Mouse (Mus musculus) frontal cortex, adult 2 months (tissue): ENCODE data around the gene Srgap3. TPM values are rescaled to one million over a fixed set of nuclear protein-coding genes. Genes with fewer than 3 reads are reported as not detected.
"Not testable (repeated sequence)": the region's sequence is repeated elsewhere in the genome, so short reads cannot be mapped to it uniquely, and the experiment has no call there.

ENCODE experiments used
- DNase-seq, 2 experiments: peaks; one replicate each; pipeline ENCODE4 v3.0.0; 2022; ENCODE audit warnings: low spot score in 1 of 2; ENCODE audit errors: extremely low spot score in 1 of 2
- polyA plus RNA-seq: library from polyadenylated mRNA; depleted of rRNA; stranded (reverse); fragments of >200 nt; gene quantifications from 2 replicates; pipeline ENCODE4 v1.2.3, GENCODE M21; 2012

Gene Srgap3
- polyA plus RNA-seq, 1 experiment, result 124 TPM

GRCm38 (mm10) chr6:112865021-112865531 is 82.0 kb downstream of the Srgap3 start:
- peak in 1 of 2 experiments; percentile 51 for DNase-seq

- no peak for DNase-seq
Measured at GRCm38 (mm10) chr6:112862465-112862864, 84.6 kb downstream of the Srgap3 start.

- no peak for DNase-seq
Measured at GRCm38 (mm10) chr6:112861351-112862297, 85.4 kb downstream of the Srgap3 start.

GRCm38 (mm10) chr6:112860290-112860689 is 86.8 kb downstream of the Srgap3 start:
- not testable (repeated sequence) for DNase-seq

- DNase-seq, result no peak
Measured at GRCm38 (mm10) chr6:112857057-112857456, 90.0 kb downstream of the Srgap3 start.

GRCm38 (mm10) chr6:112855183-112855582 is 91.9 kb downstream of the Srgap3 start:
- no peak for DNase-seq

- DNase-seq, result no peak
Measured at GRCm38 (mm10) chr6:112852261-112853235, 94.5 kb downstream of the Srgap3 start.

GRCm38 (mm10) chr6:112850745-112851144 is 96.3 kb downstream of the Srgap3 start:
- peak in 1 of 2 experiments; percentile 58 for DNase-seq

- no peak for DNase-seq
Measured at GRCm38 (mm10) chr6:112848629-112849180, 98.4 kb downstream of the Srgap3 start.

- DNase-seq, result no peak
Measured at GRCm38 (mm10) chr6:112846863-112847262, 100.2 kb downstream of the Srgap3 start.

- no peak for DNase-seq
Measured at GRCm38 (mm10) chr6:112842426-112842825, 104.6 kb downstream of the Srgap3 start.

GRCm38 (mm10) chr6:112840400-112840799 is 106.7 kb downstream of the Srgap3 start:
- no peak for DNase-seq

- no peak for DNase-seq
Measured at GRCm38 (mm10) chr6:112839391-112839790, 107.7 kb downstream of the Srgap3 start.

GRCm38 (mm10) chr6:112838879-112839278 is 108.2 kb downstream of the Srgap3 start:
- peak in 1 of 2 experiments; percentile 70 for DNase-seq

GRCm38 (mm10) chr6:112836712-112837111 is 110.4 kb downstream of the Srgap3 start:
- DNase-seq, result no peak

GRCm38 (mm10) chr6:112835413-112835812 is 111.7 kb downstream of the Srgap3 start:
- no peak for DNase-seq

GRCm38 (mm10) chr6:112834430-112834829 is 112.6 kb downstream of the Srgap3 start:
- DNase-seq, result no peak

- no peak for DNase-seq
Measured at GRCm38 (mm10) chr6:112833763-112834162, 113.3 kb downstream of the Srgap3 start.

- DNase-seq, result no peak
Measured at GRCm38 (mm10) chr6:112829196-112829595, 117.9 kb downstream of the Srgap3 start.

- DNase-seq, result no peak
Measured at GRCm38 (mm10) chr6:112828420-112828819, 118.6 kb downstream of the Srgap3 start.
